Mouse (Mus musculus): ENCODE measurements around the gene Xpr1.

Xpr1 gene

GRCm38 (mm10) chr1:155416701-155417677, at the start of gene Xpr1:
TSS of gene Xpr1 (minus strand) at chr1:155417415.
- peak; percentile 93 for DNase-seq (ENCODE audit: low read depth, low spot score)

GRCm38 (mm10) chr1:155463442-155463841, 46.2 kb upstream of the Xpr1 start:
- DNase-seq (ENCODE audit: low read depth, low spot score) = no peak

GRCm38 (mm10) chr1:155462582-155462981, 45.4 kb upstream of the Xpr1 start:
- no peak for DNase-seq (ENCODE audit: low read depth, low spot score)

GRCm38 (mm10) chr1:155457532-155457931, 40.3 kb upstream of the Xpr1 start:
- DNase-seq (ENCODE audit: low read depth, low spot score) = peak; percentile 67

- DNase-seq (ENCODE audit: low read depth, low spot score) = no peak
Measured at GRCm38 (mm10) chr1:155453180-155453579, 36.0 kb upstream of the Xpr1 start.

GRCm38 (mm10) chr1:155448932-155449331, 31.7 kb upstream of the Xpr1 start:
- DNase-seq (ENCODE audit: low read depth, low spot score) = no peak

- no peak for DNase-seq (ENCODE audit: low read depth, low spot score)
Measured at GRCm38 (mm10) chr1:155447277-155447676, 30.1 kb upstream of the Xpr1 start.

- no peak for DNase-seq (ENCODE audit: low read depth, low spot score)
Measured at GRCm38 (mm10) chr1:155443115-155443514, 25.9 kb upstream of the Xpr1 start.

- DNase-seq (ENCODE audit: low read depth, low spot score) = peak; percentile 18
Measured at GRCm38 (mm10) chr1:155442521-155443001, 25.3 kb upstream of the Xpr1 start.

GRCm38 (mm10) chr1:155439551-155439950, 22.3 kb upstream of the Xpr1 start:
- DNase-seq (ENCODE audit: low read depth, low spot score) = no peak

- DNase-seq (ENCODE audit: low read depth, low spot score) = peak; percentile 82
Measured at GRCm38 (mm10) chr1:155438525-155438924, 21.3 kb upstream of the Xpr1 start.

GRCm38 (mm10) chr1:155429304-155429703, 12.1 kb upstream of the Xpr1 start:
- no peak for DNase-seq (ENCODE audit: low read depth, low spot score)

GRCm38 (mm10) chr1:155427126-155427865, 10.1 kb upstream of the Xpr1 start:
- no peak for DNase-seq (ENCODE audit: low read depth, low spot score)

GRCm38 (mm10) chr1:155425743-155426315, 8.6 kb upstream of the Xpr1 start:
- DNase-seq (ENCODE audit: low read depth, low spot score) = no peak

- DNase-seq (ENCODE audit: low read depth, low spot score) = no peak
Measured at GRCm38 (mm10) chr1:155425285-155425684, 8.1 kb upstream of the Xpr1 start.

- DNase-seq (ENCODE audit: low read depth, low spot score) = no peak
Measured at GRCm38 (mm10) chr1:155423801-155424200, 6.6 kb upstream of the Xpr1 start.

- DNase-seq (ENCODE audit: low read depth, low spot score) = no peak
Measured at GRCm38 (mm10) chr1:155422022-155422421, 4.8 kb upstream of the Xpr1 start.

GRCm38 (mm10) chr1:155416147-155416700, 991 bp downstream of the Xpr1 start:
- no peak for DNase-seq (ENCODE audit: low read depth, low spot score)

- no peak for DNase-seq (ENCODE audit: low read depth, low spot score)
Measured at GRCm38 (mm10) chr1:155415421-155415820, 1.8 kb downstream of the Xpr1 start.

- DNase-seq (ENCODE audit: low read depth, low spot score) = no peak
Measured at GRCm38 (mm10) chr1:155412705-155413104, 4.5 kb downstream of the Xpr1 start.

GRCm38 (mm10) chr1:155408577-155408966, 8.6 kb downstream of the Xpr1 start:
- DNase-seq (ENCODE audit: low read depth, low spot score) = peak; percentile 61

Measured in R1 (cell line).